Mouse (Mus musculus) megakaryocyte, embryonic 14.5 days (primary cell): ENCODE measurements at regions not wholly inside any gene's neighbourhood (a gene's known extent, or its start where the extent isn't known, plus 50 kb on each side); places are given as distances from the start of the nearest gene placed in this dataset.

Source experiments
- FLI1 ChIP-seq: IDR thresholded peaks from 2 replicates; pipeline ENCODE4 v1.6.1; 2012; ENCODE audit warnings: low read length, inconsistent platforms, mixed read lengths
- GATA1 ChIP-seq: IDR thresholded peaks from 3 replicates; pipeline ENCODE4 v1.6.1; 2012; ENCODE audit warnings: mixed read lengths, low read length, inconsistent platforms, borderline replicate concordance

DNA sequence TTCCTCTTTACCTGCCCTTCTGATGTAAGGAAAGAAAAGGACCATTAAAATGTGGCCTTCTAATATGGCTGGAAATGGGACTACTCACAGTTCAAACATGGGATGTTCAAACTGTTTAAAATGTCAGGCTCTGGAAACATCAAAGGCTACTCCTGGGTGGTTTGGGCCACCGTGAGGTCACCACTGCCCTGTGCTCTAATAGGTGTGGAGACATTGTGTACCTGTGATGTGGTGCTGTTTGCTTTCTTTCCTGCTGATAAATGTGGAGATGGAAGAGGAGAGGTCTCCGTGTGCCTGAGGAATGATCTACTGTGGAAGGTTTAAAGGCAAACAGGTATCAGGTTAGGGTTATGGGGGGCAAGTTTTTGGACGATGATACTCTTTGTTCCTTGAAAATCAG lies 194.5 kb upstream of the Paip1 start:
- no peak for TF ChIP-seq GATA1
- no peak for TF ChIP-seq FLI1
